Mouse (Mus musculus) frontal cortex, adult 2 months (tissue): ENCODE results near the gene Gm7138. TPM values are rescaled to one million over a fixed set of nuclear protein-coding genes. Genes with fewer than 3 reads are reported as not detected.
"Not testable (repeated sequence)": the region's sequence is repeated elsewhere in the genome, so short reads cannot be mapped to it uniquely, and the experiment has no call there.

Experiments used
- DNase-seq, 2 experiments: peaks; one replicate each; pipeline ENCODE4 v3.0.0; 2022; ENCODE audit warnings: low spot score in 1 of 2; ENCODE audit errors: extremely low spot score in 1 of 2
- polyA plus RNA-seq: library from polyadenylated mRNA; depleted of rRNA; stranded (reverse); fragments of >200 nt; gene quantifications from 2 replicates; pipeline ENCODE4 v1.2.3, GENCODE M21; 2012; rRNA removed

Gene Gm7138
- not detected in 2 replicates for polyA plus RNA-seq

DNA sequence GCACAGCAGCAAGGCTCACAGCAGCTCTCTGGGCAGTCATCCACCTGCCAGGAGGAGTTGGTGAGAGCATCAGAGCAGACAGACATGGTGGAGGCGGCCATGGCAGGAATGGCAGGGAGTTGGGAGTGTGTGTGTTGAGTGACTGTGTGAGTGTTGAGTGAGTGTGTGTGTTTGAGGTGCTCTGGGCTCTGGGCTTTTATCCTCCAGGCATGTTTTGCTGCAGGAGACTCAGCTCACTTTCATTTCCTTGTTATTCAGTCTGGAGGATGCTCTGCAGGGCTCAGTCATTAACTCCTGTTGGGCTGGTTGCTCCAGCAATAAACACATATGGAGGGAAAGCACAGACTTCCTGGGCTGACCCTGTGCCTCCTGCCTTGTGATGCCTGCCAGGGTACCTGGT is at the start of gene Gm7138:
Gene Gm7138, minus strand, starts transcription at position 101 of the 400 bp plus-strand sequence.
- DNase-seq = not testable (repeated sequence)

DNA sequence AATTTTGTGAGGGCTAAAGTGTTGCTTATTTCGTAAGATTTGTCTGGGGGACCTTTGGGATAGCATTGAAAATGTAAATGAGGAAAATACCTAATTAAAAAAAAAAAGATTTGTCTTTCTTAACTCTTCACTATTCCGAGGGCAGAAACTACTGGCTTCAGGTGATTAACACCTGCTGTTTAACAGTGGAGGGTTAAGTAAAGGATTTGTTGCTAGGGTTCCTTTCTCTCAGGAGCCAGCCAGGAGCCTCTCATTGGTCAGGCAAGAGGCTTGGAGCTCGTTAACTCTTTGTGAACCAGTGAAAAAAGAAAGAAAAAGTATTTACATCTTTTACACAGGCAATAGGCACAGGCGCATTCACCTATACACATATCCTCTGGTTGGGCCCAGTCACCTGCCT is 42.5 kb upstream of the Gm7138 start:
- DNase-seq = no peak

DNA sequence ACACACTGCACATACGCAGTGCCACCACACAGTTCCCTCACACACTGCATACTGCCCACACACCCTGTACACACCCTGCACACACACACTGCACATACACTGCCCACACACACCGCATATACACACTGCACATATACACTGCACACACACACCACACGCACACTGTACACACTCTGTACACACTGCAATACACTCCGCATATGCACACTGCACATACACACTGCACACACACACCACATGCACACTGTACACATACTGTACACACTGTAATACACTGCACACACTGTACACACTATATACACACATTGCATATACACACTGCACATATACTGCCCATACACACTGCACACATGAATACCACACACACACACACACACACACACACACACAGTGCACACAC is 41.8 kb upstream of the Gm7138 start:
- no peak for DNase-seq

DNA sequence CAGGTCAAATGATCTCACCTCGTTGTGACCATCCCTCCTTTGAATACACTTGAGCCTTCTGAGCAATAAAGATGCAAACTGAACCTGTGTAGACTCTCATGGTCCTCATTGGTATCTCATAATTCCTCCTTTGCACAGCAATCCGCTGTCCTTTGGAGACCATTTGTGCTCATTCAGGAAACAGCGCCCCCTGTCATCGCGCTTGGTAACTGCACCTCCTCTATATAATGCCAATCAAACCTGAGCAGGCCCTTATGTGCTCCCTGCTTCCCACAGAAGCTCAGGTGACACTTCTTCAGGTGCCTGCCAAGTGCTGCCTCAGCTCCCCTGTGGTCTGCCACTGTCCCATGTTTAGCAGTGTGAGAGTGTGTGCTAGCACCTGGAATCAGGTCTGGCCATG is 38.8 kb upstream of the Gm7138 start:
- peak in 1 of 2 experiments; percentile 28 for DNase-seq

DNA sequence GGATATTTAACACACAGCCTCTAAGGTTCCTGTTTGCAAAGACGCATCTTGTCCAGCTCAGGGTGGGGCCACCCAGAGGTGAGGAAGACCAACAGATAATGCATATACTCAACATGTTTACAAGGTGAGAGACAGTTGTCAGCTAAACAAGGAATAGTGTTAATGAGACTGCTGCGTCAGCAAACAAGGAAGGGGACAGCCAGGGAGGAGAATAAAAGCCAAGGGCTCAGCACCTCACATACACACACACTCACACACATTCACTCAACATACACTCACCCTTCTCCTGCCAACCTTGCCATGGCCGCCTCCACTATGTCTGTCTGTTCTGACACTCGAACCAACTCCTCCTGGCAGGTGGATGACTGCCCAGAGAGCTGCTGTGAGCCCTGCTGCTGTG is 37.6 kb upstream of the Gm7138 start, which contains the start of gene Gm2696:
Gene Gm2696, plus strand, starts transcription at position 301 of the 400 bp plus-strand sequence.
- DNase-seq = no peak

DNA sequence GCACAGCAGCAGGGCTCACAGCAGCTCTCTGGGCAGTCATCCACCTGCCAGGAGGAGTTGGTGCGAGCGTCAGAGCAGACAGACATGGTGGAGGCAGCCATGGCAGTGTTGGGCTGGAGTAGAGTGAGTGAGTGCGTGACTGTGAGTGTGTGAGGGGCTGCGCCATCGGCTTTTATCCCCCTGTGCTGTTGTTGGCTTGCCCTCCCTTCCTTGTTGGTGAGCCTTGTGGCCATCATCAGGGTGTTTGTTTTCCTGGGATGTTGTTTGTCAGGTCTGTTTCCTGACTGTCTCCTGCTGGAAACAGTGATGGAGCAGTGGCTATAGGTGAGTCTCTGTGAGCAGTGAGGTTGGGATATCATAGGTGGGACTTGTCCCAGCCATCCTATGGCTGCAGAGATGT is 35.0 kb upstream of the Gm7138 start, which contains the start of gene Gm9507:
Gene Gm9507, minus strand, starts transcription at position 101 of the 400 bp plus-strand sequence.
- DNase-seq = no peak

DNA sequence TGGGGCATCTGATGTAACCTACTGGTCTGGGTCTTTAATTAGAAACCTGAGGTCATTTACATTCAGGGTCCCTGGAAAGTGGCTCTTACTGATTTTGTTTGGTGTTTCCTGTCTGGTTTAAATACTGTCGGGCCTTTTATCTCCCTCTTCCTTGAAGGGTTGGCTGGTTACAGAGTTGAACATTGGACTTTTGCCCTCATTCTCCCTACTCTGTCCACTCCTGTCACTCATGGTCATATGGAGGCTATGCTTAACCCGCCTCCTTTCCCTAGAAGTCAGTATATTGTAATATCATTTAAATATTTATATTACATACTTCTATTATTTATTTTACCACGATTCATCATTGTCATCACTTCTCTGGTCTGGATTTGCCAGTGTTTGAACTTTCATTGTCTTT is 27.4 kb upstream of the Gm7138 start:
- DNase-seq = no peak

DNA sequence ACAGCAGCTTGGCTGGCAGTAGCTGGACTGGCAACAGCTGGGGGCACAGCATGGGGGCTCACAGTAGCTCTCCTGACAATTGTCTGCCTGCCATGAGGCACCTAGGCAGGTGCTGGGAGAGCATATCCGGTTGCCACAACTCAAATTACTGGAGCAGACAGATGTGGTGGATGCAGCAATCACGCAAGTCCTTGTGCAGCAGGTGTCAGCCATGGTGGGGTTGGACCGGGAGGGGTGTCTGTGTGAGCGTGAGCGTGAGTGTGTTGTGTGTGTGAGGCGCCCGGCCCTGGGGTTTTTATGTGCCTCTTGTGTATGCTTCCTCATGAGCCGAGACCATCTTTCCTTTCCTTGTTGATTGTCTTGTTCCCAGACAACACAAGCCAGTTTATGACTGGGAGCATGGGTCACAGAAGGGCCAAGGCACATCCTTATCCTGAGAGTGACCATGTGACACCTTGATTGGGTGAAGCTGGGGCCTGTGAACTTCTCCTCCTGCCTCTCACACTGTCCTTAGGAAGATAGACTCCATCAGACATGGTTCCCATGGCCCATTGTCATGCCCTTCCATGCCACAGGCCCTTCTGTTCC is 22.3 kb upstream of the Gm7138 start, which contains the start of gene Gm19668:
Gene Gm19668, minus strand, starts transcription at position 213 of the 588 bp plus-strand sequence.
- no peak for DNase-seq

DNA sequence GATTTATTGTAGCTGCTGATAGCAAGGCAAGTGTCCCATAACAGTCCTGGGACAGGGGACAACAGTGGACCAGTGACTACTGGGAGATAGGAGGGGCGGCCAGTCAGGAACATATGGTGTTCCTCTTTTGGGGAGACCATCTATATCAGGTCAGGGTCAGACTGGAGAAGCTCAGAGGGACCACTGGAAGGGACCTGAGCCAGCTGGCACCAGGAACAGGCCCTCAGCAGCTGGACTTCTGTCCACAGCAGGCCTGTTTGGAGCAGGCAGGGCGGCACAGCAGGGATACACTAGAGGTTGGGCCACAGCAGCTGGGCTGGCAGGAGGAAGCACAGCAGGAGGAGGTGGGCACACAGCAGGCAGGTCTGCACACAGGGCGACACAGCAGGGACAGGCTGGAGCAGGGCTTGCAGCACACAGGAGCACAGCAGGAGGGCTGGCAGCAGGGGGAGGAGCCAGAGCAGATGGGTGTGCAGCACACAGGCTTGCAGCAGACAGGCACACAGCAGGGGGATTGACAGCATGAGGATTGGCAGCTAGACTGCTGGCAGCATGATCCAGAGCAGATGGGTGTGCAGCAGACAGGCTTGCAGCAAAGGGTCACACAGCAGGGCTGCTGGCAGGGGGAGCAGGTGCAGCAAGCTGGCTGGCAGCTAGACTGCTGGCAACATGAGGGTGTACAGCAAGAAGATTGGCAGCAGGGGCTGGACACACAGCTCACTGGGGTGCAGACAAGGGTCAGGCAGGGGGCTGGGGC is 21.6 kb upstream of the Gm7138 start:
- DNase-seq = not testable (repeated sequence)

DNA sequence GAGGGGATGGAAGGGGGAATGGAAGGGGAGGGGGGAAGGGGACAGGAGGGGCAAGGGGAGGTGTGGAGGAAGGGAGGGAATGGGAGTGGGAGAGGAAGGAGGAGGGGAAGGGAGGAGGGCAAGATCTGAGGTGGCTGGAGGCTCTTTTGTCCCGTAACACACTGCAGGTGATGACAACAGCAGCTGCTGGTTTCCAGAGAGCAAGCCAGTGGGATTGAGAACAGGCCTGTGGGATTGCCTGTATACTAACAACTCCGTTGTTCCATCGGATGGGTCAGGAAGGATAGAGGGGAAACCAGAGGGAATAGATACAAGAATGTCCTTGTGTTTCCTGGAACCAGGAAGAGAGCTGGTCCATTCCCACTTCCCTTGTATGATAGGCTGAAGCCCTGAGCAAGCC is 20.9 kb upstream of the Gm7138 start:
- DNase-seq = no peak

DNA sequence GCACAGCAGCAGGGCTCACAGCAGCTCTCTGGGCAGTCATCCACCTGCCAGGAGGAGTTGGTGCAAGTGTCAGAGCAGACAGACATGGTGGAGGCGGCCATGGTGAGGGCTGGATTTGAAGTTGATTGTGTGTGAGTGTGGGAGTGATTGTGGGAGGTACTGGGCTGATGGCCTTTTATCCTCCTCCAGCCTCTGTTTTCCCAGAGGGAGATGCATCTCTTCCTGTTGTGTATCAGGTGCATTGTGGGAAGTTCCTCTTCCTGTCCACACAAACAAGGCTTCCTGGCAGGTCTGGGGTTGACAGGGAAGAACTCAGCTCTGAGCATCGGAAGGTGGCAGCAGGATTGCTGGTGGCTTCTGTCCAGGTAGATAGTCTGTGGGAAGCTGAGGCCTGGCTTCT is 18.2 kb upstream of the Gm7138 start, which contains the start of gene Gm9639:
Gene Gm9639, minus strand, starts transcription at position 101 of the 400 bp plus-strand sequence.
- DNase-seq = no peak

DNA sequence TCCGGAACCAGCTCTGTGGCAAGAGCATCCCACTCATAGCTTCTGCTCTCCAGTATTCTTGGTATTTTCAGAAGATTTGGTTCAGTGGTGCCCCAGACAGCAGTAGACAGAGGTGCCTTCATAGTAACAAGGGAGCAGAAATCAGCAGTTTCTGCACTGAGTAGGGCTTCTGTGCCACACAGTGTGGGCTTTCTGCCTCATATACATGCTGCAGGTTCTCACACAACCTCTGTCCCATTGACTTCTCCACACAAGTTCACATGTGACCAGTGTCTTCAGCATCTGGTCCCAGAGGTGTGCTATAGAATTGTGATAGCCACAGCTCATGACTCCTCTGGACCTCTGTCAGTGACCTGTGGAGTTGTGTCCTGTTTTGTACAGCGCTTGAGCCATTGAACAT is 11.9 kb upstream of the Gm7138 start:
- no peak for DNase-seq

DNA sequence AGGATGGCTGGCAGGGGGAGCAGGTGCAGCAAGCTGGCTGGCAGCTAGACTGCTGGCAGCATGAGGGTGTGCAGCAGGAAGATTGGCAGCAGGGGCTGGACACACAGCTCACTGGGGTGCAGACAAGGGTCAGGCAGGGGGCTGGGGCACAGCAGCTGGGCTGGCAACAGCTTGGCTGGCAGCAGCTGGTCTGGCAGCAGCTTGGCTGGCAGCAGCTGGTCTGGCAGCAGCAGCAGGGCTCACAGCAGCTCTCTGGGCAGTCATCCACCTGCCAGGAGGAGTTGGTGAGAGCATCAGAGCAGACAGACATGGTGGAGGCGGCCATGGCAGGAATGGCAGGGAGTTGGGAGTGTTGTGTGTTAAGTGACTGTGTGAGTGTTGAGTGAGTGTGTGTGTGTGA is 11.1 kb upstream of the Gm7138 start, which contains the start of gene Gm7137:
Gene Gm7137, minus strand, starts transcription at position 325 of the 400 bp plus-strand sequence.
- DNase-seq = not testable (repeated sequence)

DNA sequence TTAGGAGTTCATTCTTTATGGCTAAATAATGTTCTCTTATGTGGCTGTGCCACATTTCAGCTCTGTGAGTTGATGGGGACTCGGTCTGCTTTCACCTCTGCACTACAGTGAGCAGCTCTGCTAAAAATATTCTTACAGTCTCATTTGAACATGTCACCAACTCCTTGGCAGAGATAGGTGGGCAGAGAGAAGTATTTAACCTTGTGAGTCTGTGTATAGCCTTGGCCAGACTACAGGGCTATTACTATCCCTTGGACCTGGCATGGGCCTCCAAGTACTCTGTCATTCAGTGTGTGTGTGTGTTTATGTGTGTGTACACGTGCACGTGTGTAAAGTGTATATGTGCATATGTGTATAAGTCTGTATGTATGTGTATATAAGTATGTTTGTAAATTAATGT is 6.7 kb upstream of the Gm7138 start:
- DNase-seq = not testable (repeated sequence)

DNA sequence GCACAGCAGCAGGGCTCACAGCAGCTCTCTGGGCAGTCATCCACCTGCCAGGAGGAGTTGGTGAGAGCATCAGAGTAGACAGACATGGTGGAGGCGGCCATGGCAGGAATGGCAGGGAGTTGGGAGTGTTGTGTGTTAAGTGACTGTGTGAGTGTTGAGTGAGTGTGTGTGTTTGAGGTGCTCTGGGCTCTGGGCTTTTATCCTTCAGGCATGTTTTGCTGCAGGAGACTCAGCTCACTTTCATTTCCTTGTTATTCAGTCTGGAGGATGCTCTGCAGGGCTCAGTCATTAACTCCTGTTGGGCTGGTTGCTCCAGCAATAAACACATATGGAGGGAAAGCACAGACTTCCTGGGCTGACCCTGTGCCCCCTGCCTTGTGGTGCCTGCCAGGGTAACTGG is 5.7 kb upstream of the Gm7138 start, which contains the start of gene Gm3250:
Gene Gm3250, minus strand, starts transcription at position 101 of the 400 bp plus-strand sequence.
- not testable (repeated sequence) for DNase-seq

DNA sequence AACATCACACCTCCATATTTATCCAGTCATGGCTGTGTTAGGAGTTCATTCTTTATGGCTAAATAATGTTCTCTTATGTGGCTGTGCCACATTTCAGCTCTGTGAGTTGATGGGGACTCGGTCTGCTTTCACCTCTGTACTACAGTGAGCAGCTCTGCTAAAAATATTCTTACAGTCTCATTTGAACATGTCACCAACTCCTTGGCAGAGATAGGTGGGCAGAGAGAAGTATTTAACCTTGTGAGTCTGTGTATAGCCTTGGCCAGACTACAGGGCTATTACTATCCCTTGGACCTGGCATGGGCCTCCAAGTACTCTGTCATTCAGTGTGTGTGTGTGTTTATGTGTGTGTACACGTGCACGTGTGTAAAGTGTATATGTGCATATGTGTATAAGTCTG is 4.6 kb downstream of the Gm7138 start:
- not testable (repeated sequence) for DNase-seq

DNA sequence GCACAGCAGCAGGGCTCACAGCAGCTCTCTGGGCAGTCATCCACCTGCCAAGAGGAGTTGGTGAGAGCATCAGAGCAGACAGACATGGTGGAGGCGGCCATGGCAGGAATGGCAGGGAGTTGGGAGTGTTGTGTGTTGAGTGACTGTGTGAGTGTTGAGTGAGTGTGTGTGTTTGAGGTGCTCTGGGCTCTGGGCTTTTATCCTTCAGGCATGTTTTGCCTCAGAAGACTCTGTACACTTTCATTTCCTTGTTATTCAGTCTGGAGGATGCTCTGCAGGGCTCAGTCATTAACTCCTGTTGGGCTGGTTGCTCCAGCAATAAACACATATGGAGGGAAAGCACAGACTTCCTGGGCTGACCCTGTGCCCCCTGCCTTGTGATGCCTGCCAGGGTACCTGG is 5.5 kb downstream of the Gm7138 start, which contains the start of gene Gm3238:
Gene Gm3238, minus strand, starts transcription at position 101 of the 400 bp plus-strand sequence.
- DNase-seq = not testable (repeated sequence)

DNA sequence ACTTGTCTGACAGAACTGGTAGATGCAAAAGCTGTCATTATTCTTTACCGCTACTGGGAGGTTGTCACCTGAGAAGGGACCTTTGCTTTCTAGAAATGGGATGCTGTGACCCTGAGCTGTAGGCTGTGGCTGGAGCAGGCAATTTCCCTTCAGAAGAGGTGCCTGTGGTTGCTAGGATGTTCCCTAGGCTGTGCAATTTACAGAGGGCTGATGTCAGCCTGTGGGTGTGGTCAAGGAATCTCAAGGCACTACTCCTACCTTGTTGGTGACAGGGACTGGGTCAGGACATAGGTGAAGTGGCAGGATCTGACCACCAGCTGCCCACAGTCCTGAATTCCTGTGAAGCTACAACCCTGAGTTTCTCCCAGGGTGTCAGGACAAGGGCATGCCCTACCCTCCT is 7.0 kb downstream of the Gm7138 start:
- DNase-seq = no peak

DNA sequence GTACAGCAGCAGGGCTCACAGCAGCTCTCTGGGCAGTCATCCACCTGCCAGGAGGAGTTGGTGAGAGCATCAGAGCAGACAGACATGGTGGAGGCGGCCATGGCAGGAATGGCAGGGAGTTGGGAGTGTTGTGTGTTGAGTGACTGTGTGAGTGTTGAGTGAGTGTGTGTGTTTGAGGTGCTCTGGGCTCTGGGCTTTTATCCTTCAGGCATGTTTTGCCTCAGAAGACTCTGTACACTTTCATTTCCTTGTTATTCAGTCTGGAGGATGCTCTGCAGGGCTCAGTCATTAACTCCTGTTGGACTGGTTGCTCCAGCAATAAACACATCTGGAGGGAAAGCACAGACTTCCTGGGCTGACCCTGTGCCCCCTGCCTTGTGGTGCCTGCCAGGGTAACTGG is 17.2 kb downstream of the Gm7138 start, which contains the start of gene Gm3233:
Gene Gm3233, minus strand, starts transcription at position 101 of the 400 bp plus-strand sequence.
- not testable (repeated sequence) for DNase-seq

DNA sequence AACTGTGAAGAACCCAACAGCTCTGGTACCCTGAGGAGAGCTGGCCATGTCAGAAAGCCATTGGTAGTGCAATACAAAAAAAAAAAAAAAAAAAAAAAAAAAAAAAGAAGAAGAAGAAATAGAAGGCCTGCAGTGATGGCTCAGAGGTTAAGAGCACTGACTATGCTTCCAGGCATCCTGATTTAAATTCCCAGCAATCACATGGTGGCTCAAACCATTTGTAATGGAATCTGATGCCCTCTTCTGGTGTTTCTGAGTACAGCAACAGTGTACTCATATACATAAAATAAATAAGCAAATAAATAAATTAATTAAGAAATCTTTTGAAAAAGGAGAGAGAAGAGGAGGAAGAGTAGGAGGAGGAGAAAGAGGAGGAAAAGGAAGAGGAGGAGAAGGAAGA is 23.3 kb downstream of the Gm7138 start:
- no peak for DNase-seq

DNA sequence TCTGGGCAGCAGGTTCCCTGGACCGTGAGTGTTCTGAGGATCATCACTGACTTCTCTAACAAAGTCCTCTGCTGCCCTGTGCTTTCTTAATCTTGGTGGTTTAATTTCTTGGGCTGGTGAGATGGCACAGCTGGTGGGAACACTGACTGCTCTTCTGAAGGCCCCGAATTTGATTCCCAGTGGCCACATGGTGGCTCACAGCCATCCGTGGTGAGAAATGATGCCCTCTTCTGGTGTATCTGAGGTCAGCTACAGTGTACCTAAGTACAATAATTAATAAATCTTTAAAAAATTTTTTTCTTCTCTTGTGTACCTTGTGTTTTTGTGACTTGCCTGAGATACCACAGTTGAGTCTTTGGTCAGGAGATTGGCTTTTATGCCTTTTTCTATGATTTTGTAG is 24.4 kb downstream of the Gm7138 start:
- DNase-seq = not testable (repeated sequence)
